Mouse (Mus musculus): ENCODE data around the gene Fbp1.
"Not testable (repeated sequence)": the region's sequence is repeated elsewhere in the genome, so short reads cannot be mapped to it uniquely, and the experiment has no call there.

- not testable (repeated sequence) for TF ChIP-seq CTCF (IDR thresholded peaks at IDR 0.05; ENCODE audit: control insufficient read depth, insufficient read depth, insufficient read length); USF1 (IDR thresholded peaks at IDR 0.05; ENCODE audit: low read depth); CEBPB (IDR thresholded peaks at IDR 0.05; ENCODE audit: low read depth); MAX (IDR thresholded peaks at IDR 0.05)
Measured at GRCm38 (mm10) chr13:62815705-62816104, 72.4 kb downstream of the Fbp1 start.

Data from C2C12 (cell line).